Mouse (Mus musculus) thymus, postnatal 25 days (tissue): ENCODE data around the gene Gorab.

Experiments used
- DNase-seq: peaks from one replicate; pipeline ENCODE4 v3.0.0; 2022

Gorab gene

GRCm38 (mm10) chr1:163403498-163404126, at the start of gene Gorab:
Gorab (minus strand) TSS chr1:163403669.
- DNase-seq: peak; percentile 93

GRCm38 (mm10) chr1:163443832-163444231, 40.4 kb upstream of the Gorab start:
- DNase-seq: no peak

GRCm38 (mm10) chr1:163439002-163439401, 35.5 kb upstream of the Gorab start:
- DNase-seq: no peak

- no peak for DNase-seq
Measured at GRCm38 (mm10) chr1:163423467-163424014, 20.1 kb upstream of the Gorab start.

GRCm38 (mm10) chr1:163417191-163417590, 13.7 kb upstream of the Gorab start:
- no peak for DNase-seq

GRCm38 (mm10) chr1:163414200-163414599, 10.7 kb upstream of the Gorab start:
- DNase-seq: no peak

- no peak for DNase-seq
Measured at GRCm38 (mm10) chr1:163406203-163406602, 2.7 kb upstream of the Gorab start.

GRCm38 (mm10) chr1:163391321-163391720, 12.1 kb downstream of the Gorab start:
- DNase-seq: no peak

GRCm38 (mm10) chr1:163390044-163390443, 13.4 kb downstream of the Gorab start:
- no peak for DNase-seq

GRCm38 (mm10) chr1:163386196-163386595, 17.3 kb downstream of the Gorab start:
- DNase-seq: no peak

- DNase-seq: no peak
Measured at GRCm38 (mm10) chr1:163383442-163384027, 19.9 kb downstream of the Gorab start.

GRCm38 (mm10) chr1:163382048-163382719, 21.3 kb downstream of the Gorab start:
- DNase-seq: no peak

- no peak for DNase-seq
Measured at GRCm38 (mm10) chr1:163380591-163380990, 22.9 kb downstream of the Gorab start.

GRCm38 (mm10) chr1:163380072-163380471, 23.4 kb downstream of the Gorab start:
- DNase-seq: no peak

- DNase-seq: no peak
Measured at GRCm38 (mm10) chr1:163377924-163378323, 25.5 kb downstream of the Gorab start.

- no peak for DNase-seq
Measured at GRCm38 (mm10) chr1:163376818-163377581, 26.5 kb downstream of the Gorab start.

- no peak for DNase-seq
Measured at GRCm38 (mm10) chr1:163374455-163374854, 29.0 kb downstream of the Gorab start.

- no peak for DNase-seq
Measured at GRCm38 (mm10) chr1:163362202-163362601, 41.3 kb downstream of the Gorab start.

- DNase-seq: no peak
Measured at GRCm38 (mm10) chr1:163361376-163361775, 42.1 kb downstream of the Gorab start.

GRCm38 (mm10) chr1:163360796-163361195, 42.7 kb downstream of the Gorab start:
- no peak for DNase-seq

GRCm38 (mm10) chr1:163359521-163359920, 43.9 kb downstream of the Gorab start:
- DNase-seq: no peak

GRCm38 (mm10) chr1:163358165-163358564, 45.3 kb downstream of the Gorab start:
- DNase-seq: no peak

GRCm38 (mm10) chr1:163357733-163358132, 45.7 kb downstream of the Gorab start:
- no peak for DNase-seq
